Mouse (Mus musculus) lung, embryonic 14.5 days (tissue): Measurements from ENCODE around the gene Gm20825. TPM values are rescaled to one million over a fixed set of nuclear protein-coding genes. Genes with fewer than 3 reads are reported as not detected.
"Not testable (repeated sequence)": the region's sequence is repeated elsewhere in the genome, so short reads cannot be mapped to it uniquely, and the experiment has no call there.

Experiments
- ATAC-seq: fragments of 200-750 bp; cut with Nextera tagmentation; 2 replicates; pipeline ENCODE4 v1.8.0; 2017; ENCODE audit warnings: mild to moderate bottlenecking, moderate TSS enrichment, moderate library complexity; ENCODE audit not compliant: insufficient read depth
- DNase-seq: peaks from one replicate; pipeline ENCODE4 v3.0.0-alpha.2; 2015
- H3K27ac ChIP-seq: fragments of 300-500 bp; sonication (generic); 2 replicates; pipeline ENCODE4 v1.5.1; 2014; ENCODE audit warnings: low read depth, mild to moderate bottlenecking, moderate library complexity
- H3K27me3 ChIP-seq: fragments of 300-500 bp; sonication (generic); 2 replicates; pipeline ENCODE4 v1.6.1; 2014; ENCODE audit warnings: low read length, control low read depth; ENCODE audit not compliant: insufficient read depth
- H3K36me3 ChIP-seq: fragments of 300-500 bp; sonication (generic); 2 replicates; pipeline ENCODE4 v1.6.1; 2014; ENCODE audit warnings: control low read depth; ENCODE audit not compliant: insufficient read depth
- H3K4me1 ChIP-seq: fragments of 300-500 bp; sonication (generic); 2 replicates; pipeline ENCODE4 v1.6.1; 2014; ENCODE audit warnings: antibody characterized with exemption, control low read depth; ENCODE audit not compliant: insufficient read depth
- H3K4me2 ChIP-seq: fragments of 300-500 bp; sonication (generic); 2 replicates; pipeline ENCODE4 v1.6.1; 2014; ENCODE audit warnings: mild to moderate bottlenecking
- H3K4me3 ChIP-seq: fragments of 300-500 bp; sonication (generic); 2 replicates; pipeline ENCODE4 v1.5.1; 2014; ENCODE audit warnings: low read depth, low read length
- H3K9ac ChIP-seq: fragments of 300-500 bp; sonication (generic); 2 replicates; pipeline ENCODE4 v1.6.1; 2014
- H3K9me3 ChIP-seq: fragments of 300-500 bp; sonication (generic); 2 replicates; pipeline ENCODE4 v1.6.1; 2016; ENCODE audit warnings: low read depth, low read length, control low read depth
- WGBS: fragments of 180-500 bp; shearing (Covaris S2); extraction: QIAGEN DNeasy Blood & Tissue Kit; methylation state at CpG from one replicate; pipeline ENCODE4 v1.1.7; 2014; 5-methylcytosine and 5-hydroxymethylcytosine counted together
- polyA plus RNA-seq: library from polyadenylated mRNA; unstranded; fragments of >200 nt; fragmentation: Nextera tagmentation; extraction: Ambion mirVana; gene quantifications from 2 replicates; pipeline ENCODE4 v1.2.1, GENCODE M21; 2014

The Gm20825 gene
- not detected in 2 replicates for polyA plus RNA-seq

GRCm38 (mm10) chrY:8071407-8071806 is at the start of gene Gm20825:
Gene Gm20825 (minus strand): TSS chrY:8071507.
- whole genome bisulfite sequencing, result 64% methylated on average over 4 of the region's 4 CpGs
- not testable (repeated sequence) for H3K9me3 ChIP-seq, H3K4me3 ChIP-seq, H3K27ac ChIP-seq, ATAC-seq, H3K36me3 ChIP-seq, H3K4me2 ChIP-seq, DNase-seq, H3K4me1 ChIP-seq, H3K9ac ChIP-seq, H3K27me3 ChIP-seq

Other genes starting within 250 kb of the Gm20825 start
- gene Gm29049, start 74.3 kb downstream of the Gm20825 start, polyA plus RNA-seq, result not detected in 2 replicates
- gene Gm20824, start 186.4 kb upstream of the Gm20825 start, polyA plus RNA-seq, result not detected in 2 replicates